Mouse (Mus musculus) cerebellum, adult 2 months (tissue): ENCODE data around the gene Slc12a9. TPM values are rescaled to one million over a fixed set of nuclear protein-coding genes. Genes with fewer than 3 reads are reported as not detected.
"Not testable (repeated sequence)": the region's sequence is repeated elsewhere in the genome, so short reads cannot be mapped to it uniquely, and the experiment has no call there.

Source experiments
- DNase-seq, 2 experiments: peaks; one replicate each; pipeline ENCODE4 v3.0.0; 2021
- H3K27ac ChIP-seq: fragments of 200-500 bp; 2 replicates; pipeline ENCODE4 v1.5.1; 2012; ENCODE audit warnings: low read length, control low read depth, inconsistent platforms; ENCODE audit not compliant: insufficient read depth
- H3K27me3 ChIP-seq: fragments of 200-500 bp; 2 replicates; pipeline ENCODE4 v1.6.1; 2012; ENCODE audit warnings: inconsistent platforms, mild to moderate bottlenecking, low read length, moderate library complexity; ENCODE audit not compliant: control insufficient read depth, insufficient read depth
- H3K4me1 ChIP-seq: fragments of 200-500 bp; 2 replicates; pipeline ENCODE4 v1.6.1; 2011; ENCODE audit warnings: low read length; ENCODE audit not compliant: control insufficient read depth, insufficient read depth
- H3K4me3 ChIP-seq: fragments of 200-500 bp; replicated peaks from 2 replicates; pipeline ENCODE3; 2011; ENCODE audit warnings: mild to moderate bottlenecking, low read depth, low read length, control low read depth; ENCODE audit not compliant: insufficient read depth
- CTCF ChIP-seq: fragments of 200-500 bp; IDR thresholded peaks from 2 replicates; pipeline ENCODE4 v1.5.1; 2011; ENCODE audit warnings: low read depth, mild to moderate bottlenecking, control low read depth, low read length, moderate library complexity, borderline replicate concordance; ENCODE audit not compliant: insufficient read depth
- POLR2A ChIP-seq: fragments of 200-500 bp; IDR thresholded peaks from 2 replicates; pipeline ENCODE4 v1.6.1; 2011; ENCODE audit warnings: low read length, control low read depth, borderline replicate concordance; ENCODE audit not compliant: insufficient read depth
- WGBS: fragments of 180-500 bp; shearing (Covaris S2); methylation state at CpG from one replicate; pipeline ENCODE4 v1.1.7; 2018; 5-methylcytosine and 5-hydroxymethylcytosine counted together
- polyA plus RNA-seq: library from polyadenylated mRNA; depleted of rRNA; stranded (reverse); fragments of >200 nt; gene quantifications from 2 replicates; pipeline ENCODE4 v1.2.3, GENCODE M21; 2012

Slc12a9 gene
- polyA plus RNA-seq, 1 experiment, result 31.0 TPM

GRCm38 (mm10) chr5:137287953-137288743 is 45.2 kb downstream of the Slc12a9 start:
- H3K4me3 ChIP-seq, result peak overlapping the region; percentile 78
- TF ChIP-seq POLR2A (no peak; the same call in none of the 2 replicates), CTCF (no peak)
- no peaks in the 10 kb centered on the region for H3K27me3 ChIP-seq
- peak; percentile 75 to 81 for DNase-seq
- peaks cover 13% of the 10 kb centered on the region; the same call in 1 of the 2 replicates for H3K4me1 ChIP-seq
- H3K27ac ChIP-seq, result peak overlapping the region; percentile 88
- 1% methylated on average over 45 of the region's 65 CpGs for WGBS

GRCm38 (mm10) chr5:137287032-137287952 is 46.1 kb downstream of the Slc12a9 start, which contains the start of gene Ache:
Gene Ache, plus strand, starts transcription at chr5:137287519.
- Histone ChIP-seq H3K27me3 (no peaks in the 10 kb centered on the region), H3K4me3 (peak within 1 kb of the TSS; percentile 78), H3K4me1 (peaks cover 13% of the 10 kb centered on the region; the same call in 1 of the 2 replicates), H3K27ac (peak within 1 kb of the TSS; percentile 88)
- DNase-seq, result peak; percentile 86 to 88
- WGBS, result under 1% methylated on average over 40 of the region's 40 CpGs
- peak; percentile 59 for TF ChIP-seq POLR2A
- no peak for TF ChIP-seq CTCF

- 0% methylated on average over 16 of the region's 16 CpGs for WGBS
- Histone ChIP-seq H3K27ac (peak overlapping the region; percentile 68), H3K27me3 (no peaks in the 10 kb centered on the region), H3K4me3 (peak overlapping the region; percentile 78), H3K4me1 (peaks cover 13% of the 10 kb centered on the region; the same call in 1 of the 2 replicates)
- DNase-seq, result peak; percentile 95 to 97
- peak; percentile 96 for TF ChIP-seq CTCF
- TF ChIP-seq POLR2A, result no peak
These were observed 46.8 kb downstream of the Slc12a9 start for GRCm38 (mm10) chr5:137286655-137287031.

- Histone ChIP-seq H3K27ac (peak overlapping the region; percentile 66; the same call in 1 of the 2 replicates), H3K4me3 (no peak overlapping the region), H3K4me1 (peaks cover 13% of the 10 kb centered on the region; the same call in 1 of the 2 replicates), H3K27me3 (no peaks in the 10 kb centered on the region)
- WGBS, result 56% methylated on average over 7 of the region's 7 CpGs
- DNase-seq, result no peak
- no peak for TF ChIP-seq CTCF
- TF ChIP-seq POLR2A, result no peak
These were observed 47.4 kb downstream of the Slc12a9 start for GRCm38 (mm10) chr5:137285986-137286385.

GRCm38 (mm10) chr5:137285045-137285444 is 48.4 kb downstream of the Slc12a9 start:
- H3K4me1 ChIP-seq, result peaks cover 7% of the 10 kb centered on the region; the same call in 1 of the 2 replicates
- DNase-seq, result peak in 1 of 2 experiments; percentile 51
- WGBS, result 59% methylated on average over 5 of the region's 5 CpGs
- no peak overlapping the region for H3K4me3 ChIP-seq
- TF ChIP-seq CTCF (peak; percentile 45; the same call in 1 of the 2 replicates), POLR2A (no peak)
- no peak overlapping the region for H3K27ac ChIP-seq
- no peaks in the 10 kb centered on the region for H3K27me3 ChIP-seq

- DNase-seq, H3K27me3 ChIP-seq, H3K4me3 ChIP-seq, H3K4me1 ChIP-seq, H3K27ac ChIP-seq: not testable (repeated sequence)
- 74% methylated on average over 5 of the region's 6 CpGs for WGBS
These were observed 49.0 kb downstream of the Slc12a9 start for GRCm38 (mm10) chr5:137284411-137284810.

GRCm38 (mm10) chr5:137277360-137278342 is 55.7 kb downstream of the Slc12a9 start:
- 41% methylated on average over 18 of the region's 18 CpGs for WGBS
- no peak for TF ChIP-seq POLR2A
- TF ChIP-seq CTCF, result peak; percentile 44; the same call in 1 of the 2 replicates
- Histone ChIP-seq H3K4me1 (no peaks in the 10 kb centered on the region), H3K27ac (no peak overlapping the region), H3K27me3 (no peaks in the 10 kb centered on the region), H3K4me3 (no peak overlapping the region)
- no peak for DNase-seq
